Mouse (Mus musculus) cerebellum, adult 8-10 months (tissue): ENCODE data around the gene Nova2.

Source experiments
- DNase-seq: peaks from one replicate; pipeline ENCODE4 v3.0.0; 2022

Gene Nova2

DNA sequence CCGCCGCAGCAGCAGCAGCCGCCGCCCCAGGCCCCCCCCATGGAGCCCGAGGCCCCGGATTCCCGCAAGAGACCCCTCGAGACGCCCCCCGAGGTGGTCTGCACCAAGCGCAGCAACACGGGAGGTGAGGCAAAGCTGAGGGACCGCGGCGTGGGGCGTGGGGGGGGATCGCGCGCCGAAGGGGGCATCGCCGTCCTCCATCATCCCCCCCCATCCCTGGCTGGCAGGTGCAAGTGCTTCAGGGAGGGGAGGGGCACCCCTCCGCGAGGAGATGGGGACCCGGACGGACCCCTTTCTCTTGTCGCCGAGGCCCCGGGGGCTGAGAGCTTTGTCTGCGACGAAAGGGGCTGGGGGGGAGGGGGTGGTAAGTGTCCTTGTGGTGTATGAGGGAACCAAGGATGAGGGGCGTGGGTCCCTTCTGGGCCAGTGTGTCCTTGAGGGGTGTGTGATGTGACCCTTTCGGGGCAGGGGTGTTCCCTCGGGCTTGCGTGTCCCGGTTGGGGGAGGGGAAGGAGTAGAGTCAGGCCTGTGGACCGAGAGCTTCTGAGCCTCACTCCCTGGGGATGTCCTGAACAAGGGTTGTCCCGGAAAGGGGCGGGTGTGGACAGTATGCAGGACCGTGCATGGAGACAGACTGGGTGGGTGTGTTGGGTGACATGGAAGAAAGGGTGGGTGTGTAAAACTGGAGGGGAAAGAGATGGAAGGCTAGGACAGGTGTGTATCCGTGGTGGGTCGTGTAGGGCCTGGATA is 528 bp downstream of the Nova2 start:
- DNase-seq, result peak; percentile 53

DNA sequence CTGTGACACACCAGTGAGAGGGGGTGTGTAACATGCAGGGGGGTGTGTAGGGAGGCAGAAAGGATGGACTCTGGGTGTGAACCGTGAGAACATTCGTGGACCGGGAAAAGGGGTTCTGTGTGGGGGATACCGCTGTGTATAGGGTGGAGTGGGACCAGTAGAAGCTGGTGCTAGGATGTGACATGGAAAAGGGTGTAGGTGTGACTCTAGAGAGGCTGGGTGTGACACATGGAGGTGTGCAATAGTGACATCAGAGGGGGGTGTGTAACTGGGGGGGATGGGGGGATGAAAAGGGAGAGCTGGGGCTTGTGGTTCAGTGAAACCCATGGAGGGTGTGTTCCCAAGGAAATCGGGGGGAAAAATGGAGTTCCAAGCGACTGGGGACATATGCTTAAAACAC is 1.2 kb downstream of the Nova2 start:
- DNase-seq, result no peak

DNA sequence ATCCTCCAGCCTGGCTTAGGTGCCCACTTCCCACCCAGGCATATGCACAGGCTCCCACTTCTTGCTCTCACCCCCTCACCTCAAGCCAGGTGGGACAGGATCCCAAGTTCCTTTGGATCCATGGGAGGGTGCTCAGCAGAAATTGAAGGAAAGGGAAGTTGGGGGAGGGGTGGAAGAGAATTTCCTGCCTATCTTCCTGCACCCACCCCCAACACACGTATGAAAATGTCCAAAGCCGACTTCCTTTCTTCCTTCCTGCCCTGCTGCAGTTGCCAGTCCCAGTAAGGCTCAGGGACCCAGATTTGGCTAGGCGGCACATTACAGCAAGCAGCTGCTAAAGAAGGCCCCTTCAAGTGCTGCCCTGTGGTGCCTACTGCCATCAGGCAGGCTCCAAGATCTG is 2.1 kb downstream of the Nova2 start:
- DNase-seq, result no peak

DNA sequence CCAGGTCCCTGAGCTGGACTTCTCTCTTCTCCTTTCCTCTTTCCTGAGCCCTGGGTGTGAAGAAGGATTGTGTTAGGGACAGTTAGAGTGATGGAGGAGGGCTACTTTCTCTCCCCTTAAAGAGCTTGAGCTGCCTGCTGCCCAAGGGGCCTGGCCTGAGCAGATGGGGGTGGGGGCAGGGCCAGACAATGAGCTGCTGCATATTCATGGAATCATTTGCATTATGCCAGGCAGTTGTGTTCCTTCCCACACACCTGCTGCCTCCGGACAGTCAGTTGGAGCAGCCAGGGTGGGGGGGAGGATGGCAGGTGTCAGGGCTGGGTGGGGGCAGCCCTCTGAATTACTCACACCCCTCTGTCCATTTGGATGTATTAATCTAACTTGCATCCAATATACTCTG is 16.7 kb downstream of the Nova2 start:
- no peak for DNase-seq

DNA sequence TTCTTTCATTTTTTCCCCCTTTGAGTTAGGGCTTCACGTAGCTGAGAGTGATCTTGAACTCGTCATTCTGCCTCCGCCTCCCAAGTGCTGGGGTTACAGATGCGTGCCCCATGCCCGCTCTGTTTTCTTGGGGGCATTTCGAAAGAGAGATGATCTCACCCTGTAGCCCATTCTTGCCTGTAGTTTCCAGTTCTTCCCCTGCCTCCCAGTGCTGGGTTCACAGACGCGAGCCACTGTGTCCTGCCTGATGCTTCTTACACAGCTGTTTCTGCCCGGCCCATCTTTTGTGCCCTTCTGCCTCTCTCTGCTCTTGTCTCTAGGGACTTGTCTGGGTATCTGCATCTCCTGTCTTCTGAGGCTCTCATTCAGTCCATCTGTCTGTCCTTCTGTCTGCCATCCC is 17.1 kb downstream of the Nova2 start:
- DNase-seq, result no peak

DNA sequence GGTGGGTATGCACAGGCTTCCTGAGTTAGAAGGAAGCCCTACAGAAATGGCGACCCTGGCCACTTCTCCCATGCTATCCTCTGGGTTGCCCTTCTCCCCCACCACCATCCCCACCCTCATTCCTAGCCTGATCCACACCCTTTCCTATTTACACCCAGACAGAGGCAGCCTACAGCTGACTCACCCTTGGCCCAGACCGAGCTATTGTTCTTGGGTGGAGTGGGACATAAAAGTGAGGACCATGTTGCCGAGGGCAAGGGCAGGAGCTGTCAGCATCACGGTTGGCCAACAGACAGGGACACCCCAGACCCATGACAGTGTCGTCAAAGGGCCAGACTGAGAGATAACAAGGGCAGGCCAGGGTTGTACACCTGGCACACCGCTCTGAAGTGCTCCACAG is 22.5 kb downstream of the Nova2 start:
- no peak for DNase-seq

DNA sequence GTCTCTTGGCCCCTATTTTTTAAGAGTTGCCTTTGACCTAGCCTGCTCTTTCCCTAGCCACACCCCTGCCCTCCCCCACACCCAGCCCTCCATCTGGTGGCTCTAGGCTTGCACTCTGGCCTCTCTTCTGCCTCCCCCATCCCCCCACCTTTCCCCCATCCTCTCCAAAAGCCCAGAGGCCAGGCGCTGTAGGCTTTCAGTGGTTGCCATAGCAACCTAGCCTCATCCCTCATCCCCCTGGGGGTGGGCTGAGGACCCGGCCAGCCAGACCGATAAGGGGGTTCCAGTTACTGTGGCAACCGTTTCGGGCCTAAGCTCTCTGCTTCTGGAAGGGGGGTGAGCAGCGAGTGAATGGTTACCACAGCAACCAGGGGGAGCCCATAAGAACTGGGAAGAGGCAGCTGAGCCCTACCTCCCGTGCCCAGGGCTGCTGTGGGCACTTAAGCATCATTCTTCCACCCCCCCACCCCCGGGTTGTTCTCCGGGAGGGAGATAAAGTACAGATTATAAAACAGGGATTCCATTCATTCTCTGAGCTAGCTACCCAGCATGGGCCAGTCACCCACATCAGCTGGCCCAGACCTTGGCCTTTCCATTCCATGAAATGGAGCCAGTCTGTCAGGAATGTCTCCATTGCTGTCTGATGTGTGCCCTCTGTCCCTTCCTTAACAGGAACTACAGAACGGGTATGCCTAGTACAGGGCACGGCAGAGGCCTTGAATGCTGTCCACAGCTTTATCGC is 24.3 kb downstream of the Nova2 start:
- no peak for DNase-seq

DNA sequence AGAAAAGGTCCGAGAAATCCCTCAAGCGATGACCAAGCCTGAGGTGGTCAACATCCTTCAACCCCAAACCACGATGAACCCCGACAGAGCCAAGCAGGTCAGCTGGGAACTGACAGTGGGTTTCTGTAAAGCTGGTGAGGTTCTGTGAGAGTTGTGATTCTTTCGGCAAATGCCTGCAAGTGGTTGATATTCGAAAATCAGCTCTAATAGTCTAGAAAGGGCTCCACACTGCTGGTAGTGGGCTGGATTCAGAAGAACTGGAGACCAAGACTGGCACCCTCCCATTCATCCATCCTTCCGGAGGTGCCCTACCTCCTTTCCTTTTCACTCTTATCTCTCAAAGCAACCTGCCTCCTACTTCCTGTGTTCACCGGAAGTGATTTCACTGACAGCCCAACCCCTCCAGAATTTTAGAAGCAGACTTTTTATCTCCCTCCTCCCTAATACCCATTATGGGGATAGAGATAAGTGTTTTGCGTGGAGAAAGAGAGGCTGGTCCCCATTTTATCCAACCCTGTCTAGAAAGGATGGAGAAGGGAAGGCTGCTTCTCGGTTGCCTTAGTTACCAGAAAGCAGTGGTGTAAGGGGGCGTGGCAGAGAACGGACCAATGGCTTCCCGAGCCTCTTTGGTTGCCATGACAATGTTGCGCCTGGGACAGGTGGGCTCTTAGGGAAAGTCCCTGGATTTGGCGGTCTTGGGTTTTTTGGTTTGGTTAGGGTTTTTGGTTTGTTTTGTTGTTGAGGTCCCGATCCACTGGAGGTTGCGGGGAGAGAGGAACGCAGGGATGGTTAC is 25.0 kb downstream of the Nova2 start:
- no peak for DNase-seq

DNA sequence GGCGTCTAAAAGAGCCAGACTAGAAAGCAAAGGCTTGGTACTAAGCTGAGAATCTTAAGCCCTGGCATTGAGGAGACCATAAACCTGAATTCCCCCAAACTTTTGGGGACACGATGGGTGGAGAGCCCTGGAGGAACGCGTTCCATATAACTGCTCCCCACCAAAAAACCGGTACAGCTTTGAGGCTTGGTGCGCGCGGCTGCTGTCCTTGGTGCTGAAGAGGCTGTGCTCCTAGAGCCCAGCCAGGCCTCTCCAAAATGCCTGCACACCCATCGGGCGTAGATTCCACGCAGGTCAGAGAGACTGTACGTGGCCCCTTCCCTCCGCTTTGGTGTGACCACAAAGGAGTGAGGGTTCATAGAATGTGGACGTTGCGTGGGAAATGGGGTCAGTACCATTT is 25.7 kb downstream of the Nova2 start:
- no peak for DNase-seq

DNA sequence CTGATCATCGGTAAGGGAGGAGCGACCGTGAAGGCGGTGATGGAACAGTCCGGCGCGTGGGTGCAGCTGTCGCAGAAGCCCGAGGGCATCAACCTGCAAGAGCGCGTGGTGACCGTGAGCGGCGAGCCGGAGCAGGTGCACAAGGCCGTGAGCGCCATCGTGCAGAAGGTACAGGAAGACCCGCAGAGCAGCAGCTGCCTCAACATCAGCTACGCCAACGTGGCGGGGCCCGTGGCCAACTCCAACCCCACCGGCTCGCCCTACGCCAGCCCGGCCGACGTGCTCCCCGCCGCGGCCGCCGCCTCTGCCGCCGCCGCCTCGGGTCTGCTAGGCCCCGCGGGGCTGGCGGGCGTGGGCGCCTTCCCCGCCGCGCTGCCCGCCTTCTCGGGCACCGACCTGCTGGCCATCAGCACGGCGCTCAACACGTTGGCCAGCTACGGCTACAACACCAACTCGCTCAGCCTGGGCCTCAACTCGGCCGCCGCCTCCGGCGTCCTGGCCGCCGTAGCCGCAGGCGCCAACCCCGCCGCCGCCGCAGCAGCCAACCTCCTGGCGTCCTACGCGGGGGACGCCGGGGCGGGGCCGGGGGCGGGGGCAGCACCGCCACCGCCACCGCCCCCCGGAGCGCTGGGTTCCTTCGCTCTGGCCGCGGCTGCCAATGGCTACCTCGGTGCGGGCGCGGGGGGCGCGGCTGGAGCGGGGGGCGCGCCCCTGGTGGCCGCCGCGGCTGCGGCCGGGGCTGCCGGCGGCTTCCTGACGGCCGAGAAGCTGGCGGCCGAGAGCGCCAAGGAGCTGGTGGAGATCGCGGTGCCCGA is 32.1 kb downstream of the Nova2 start:
- DNase-seq, result peak; percentile 65

DNA sequence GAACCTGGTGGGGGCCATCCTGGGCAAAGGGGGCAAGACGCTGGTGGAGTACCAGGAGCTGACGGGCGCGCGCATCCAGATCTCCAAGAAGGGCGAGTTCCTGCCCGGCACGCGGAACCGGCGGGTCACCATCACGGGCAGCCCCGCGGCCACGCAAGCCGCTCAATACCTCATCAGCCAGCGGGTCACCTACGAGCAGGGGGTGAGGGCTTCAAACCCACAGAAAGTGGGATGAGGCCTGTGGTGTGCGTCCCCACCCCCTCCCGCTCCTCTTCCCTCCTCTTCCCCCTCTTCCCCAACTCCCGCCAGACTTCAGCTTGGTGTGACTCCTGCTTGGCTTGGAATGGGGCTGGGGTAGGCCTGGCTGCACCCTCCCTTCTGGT is 32.7 kb downstream of the Nova2 start:
- DNase-seq, result peak; percentile 56

DNA sequence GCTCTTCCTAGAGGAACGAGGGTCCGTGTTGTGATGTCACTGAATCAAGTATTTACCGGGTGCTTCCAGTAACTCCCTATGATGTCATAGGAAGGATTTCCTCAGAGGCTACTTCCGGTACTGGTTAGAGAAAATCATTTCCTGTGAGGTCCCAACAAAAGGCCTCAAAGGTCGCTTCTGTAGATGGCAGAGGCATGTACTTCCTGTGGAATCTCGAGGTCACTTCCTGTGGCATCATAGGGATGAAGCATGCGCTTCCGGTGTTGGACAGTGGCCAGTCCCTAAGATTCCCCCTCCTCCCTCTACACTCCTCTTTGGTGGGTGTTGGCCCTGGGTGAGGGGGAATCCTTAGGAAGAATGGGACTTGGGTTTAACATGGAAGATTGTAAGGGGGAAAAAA is 33.8 kb downstream of the Nova2 start:
- no peak for DNase-seq

DNA sequence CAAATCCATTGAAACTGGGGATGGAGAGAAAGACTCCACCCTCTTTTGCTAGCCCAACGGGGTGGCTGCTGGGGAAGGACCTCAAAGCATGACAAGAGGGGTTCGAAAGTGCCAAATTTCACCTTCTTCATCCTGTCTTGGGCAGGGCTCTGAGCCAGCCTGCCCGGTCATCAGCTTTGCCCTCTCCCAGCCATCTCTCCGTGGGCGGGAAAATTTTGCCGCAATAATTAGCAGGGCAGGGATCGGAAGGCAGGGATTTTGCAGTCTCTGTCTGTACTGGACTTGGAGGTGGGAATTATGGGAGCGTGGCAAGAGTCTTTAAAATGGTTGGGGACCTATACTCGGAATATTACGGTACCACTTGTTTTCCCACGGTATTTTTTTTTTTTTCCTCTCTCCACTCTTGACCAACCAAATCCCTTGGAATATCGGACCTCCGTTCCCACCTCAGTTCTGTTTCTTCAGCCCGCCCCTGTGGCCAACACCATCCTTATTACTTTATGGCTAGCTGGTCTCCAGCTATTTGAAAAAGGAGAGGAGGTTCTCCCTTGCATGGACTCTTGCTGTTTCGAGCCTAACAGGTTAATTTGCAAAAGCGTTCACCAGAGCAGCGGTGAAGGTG is 36.6 kb downstream of the Nova2 start:
- DNase-seq, result no peak

DNA sequence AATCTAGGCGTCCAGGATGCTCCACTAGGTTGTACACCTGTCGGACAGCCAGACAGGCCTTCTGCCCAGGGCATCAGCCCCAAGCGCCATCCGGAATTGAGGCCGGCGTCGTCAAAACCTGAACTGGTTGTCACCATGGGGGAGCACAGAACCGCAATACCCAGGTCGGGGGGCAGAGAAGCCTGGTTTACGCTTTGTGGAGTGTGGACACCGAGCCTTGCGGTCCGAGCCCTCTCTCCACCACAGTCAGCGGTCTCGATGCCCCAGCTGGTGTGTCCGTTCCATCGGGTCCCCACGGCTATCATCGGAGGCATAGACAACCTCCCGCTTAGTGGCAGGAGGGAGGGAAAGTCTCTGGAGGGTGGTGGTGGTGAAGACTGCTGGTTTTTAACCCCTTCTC is 37.1 kb downstream of the Nova2 start:
- DNase-seq, result no peak

DNA sequence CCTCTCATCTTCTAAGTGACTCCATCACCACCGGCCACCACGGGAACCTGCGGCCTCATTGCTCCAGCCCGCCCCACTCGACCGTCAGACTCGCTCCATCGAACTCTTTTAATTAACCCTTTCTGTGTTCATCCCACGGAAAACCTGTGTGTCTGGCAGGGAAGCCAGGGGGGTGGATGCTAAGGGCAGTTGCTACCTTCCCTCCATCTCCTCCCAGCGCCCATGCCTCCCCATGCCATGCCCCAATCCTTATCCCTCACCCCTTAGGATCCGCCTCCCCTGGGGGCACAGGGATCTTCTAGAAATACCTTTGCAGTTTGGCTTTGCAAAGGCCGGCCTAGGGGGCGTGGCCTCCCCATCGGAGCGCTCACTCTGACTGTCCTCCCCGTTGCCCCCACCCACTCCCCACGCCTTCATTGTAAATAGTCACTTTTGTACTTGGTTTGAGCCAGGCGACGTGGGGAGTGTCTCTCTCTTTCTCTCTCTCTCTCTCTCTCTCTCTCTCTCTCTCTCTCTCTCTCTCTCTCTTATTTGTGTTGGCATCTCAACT is 37.7 kb downstream of the Nova2 start:
- no peak for DNase-seq

DNA sequence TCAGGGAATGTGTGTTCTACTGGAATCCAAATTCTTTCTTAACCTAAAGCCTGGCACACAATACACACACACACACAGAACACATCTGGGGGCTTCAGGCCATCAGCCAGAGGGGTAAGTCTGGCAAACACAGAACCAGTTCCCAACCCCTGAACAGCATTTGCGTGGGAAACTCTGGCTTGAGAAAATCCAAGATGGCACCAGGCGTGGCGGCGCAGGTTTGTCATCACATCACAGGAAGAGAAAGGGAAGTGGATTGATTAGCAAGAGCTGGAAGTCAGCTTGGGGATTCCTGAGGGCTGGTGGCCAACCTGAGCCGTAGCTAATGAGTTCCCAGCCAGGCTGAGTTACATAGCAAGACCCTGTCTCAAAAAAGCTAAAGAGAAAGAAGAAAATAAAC is 39.6 kb downstream of the Nova2 start:
- DNase-seq, result no peak

DNA sequence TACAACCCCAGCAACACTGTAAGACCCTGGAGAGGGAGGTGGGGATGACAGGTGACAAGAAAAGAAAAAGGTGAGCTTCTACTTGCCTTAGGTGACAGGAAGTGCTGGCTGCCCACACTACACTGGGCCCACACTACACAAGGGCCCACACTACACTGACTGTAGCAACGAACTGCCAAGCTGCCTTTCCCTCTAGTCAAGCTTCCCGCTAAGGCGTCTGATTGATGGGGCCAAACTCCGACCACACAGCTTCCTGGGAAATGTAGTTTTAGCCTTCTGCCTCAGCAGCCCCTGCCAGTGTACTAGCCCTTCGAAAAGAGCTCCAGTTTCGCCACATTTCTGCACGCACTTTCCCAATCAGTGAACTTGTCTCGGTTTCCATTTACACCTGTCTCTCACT is 41.9 kb downstream of the Nova2 start:
- DNase-seq, result no peak

DNA sequence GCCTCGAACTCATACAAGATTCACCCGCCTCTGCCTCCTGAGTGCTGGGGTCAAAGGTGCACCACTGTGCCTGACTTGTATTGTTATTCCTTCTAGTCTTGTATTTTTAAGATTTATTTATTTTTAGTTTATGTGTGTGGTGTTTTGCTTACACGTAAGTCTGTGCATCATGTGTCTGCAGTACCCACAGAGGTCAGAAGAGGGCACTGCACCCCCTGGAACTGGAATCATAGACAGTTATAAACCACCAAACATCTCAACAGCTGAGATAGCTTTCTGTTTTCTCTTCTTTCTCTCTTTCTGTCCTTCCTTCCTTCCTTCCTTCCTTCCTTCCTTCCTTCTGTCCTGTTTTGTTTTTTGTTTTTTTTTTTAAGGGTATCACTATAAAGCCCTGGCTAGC is 45.3 kb downstream of the Nova2 start:
- no peak for DNase-seq

DNA sequence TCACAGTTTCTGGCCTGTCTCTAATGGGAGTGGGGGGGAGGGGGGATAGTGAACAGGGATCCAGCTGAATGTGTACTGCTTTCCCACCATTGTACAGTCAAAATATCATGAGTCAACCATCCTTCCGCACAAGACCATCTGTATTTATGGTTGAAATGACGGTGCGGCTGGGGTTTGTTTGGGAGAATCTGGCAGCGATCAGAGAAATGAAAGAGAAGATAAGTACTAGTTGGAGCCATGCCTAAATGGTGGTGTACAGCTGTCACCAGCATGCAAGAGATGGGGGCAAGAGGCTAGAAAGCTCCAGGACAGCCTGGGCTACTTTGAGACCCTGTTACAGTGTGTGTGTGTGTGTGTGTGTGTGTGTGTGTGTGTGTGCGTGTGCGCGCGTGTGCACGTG is 52.7 kb downstream of the Nova2 start:
- no peak for DNase-seq

DNA sequence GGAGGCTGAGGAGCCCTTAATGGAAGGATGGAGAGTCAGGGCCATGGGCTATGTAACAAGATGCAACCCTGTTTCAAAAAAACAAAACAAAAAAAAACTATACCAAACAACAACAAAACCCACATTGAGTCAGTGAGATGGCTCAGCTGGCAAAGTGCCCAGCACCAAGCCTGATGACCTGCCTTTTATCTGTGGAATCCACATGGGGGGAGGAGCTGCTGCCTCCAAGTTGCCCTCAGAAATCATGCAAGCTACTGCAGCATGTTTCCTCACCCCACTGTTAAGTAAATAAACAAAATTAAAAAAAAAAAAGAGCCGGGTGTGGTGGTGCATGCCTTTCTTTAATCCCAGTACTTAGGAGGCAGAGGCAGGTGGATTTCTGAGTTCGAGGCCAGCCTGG is 60.8 kb downstream of the Nova2 start:
- DNase-seq, result no peak

DNA sequence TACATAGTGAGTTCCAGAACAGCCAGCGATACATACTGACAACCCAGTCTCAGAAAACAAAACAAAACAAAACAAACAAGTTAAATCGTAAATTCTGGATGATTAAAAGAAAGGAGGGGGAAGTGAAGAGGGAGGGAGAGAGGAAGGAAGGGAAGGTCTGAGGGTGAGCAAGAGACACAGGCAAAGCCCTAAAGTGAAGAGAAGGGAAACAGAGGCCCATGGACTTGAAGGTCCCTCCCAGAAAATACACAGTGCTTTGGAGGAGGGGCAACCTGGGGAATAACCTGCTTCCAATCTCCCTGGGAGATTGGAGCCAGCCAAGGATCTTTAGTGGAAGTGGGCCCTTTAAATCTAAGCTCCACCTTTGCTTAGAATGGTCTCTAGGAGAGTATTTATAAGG is 61.4 kb downstream of the Nova2 start, which contains the start of gene Nanos2:
Gene Nanos2 (plus strand): TSS at position 301 of the 400 bp plus-strand sequence.
- DNase-seq, result no peak

DNA sequence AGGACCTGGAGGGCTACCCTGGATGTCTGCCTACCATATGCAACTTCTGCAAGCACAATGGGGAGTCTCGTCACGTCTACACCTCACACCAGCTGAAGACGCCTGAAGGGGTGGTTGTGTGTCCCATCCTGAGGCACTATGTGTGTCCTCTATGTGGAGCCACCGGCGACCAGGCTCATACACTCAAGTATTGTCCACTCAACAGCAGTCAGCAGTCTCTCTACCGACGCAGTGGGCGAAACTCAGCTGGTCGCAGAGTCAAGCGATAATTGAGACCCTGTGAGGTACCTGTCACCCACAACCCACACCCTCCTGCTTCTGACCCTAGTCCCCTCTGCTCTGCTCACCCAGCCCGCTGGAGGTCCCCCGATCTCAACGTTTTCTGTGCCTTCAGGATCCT is 62.1 kb downstream of the Nova2 start:
- peak; percentile 30 for DNase-seq
